Mouse (Mus musculus) urinary bladder, adult 18-20 months (tissue): Measurements from ENCODE around the gene Lamtor4.
A peak's percentile ranks its signal among the peaks of the same experiment; 100 is the strongest.
"Not testable (repeated sequence)": the region's sequence is repeated elsewhere in the genome, so short reads cannot be mapped to it uniquely, and the experiment has no call there.

Experiments
- DNase-seq, 2 experiments: peaks; one replicate each; pipeline ENCODE4 v3.0.0; 2022; ENCODE audit warnings: low spot score in 2 of 2, mixed read lengths in 2 of 2

Gene Lamtor4

DNA sequence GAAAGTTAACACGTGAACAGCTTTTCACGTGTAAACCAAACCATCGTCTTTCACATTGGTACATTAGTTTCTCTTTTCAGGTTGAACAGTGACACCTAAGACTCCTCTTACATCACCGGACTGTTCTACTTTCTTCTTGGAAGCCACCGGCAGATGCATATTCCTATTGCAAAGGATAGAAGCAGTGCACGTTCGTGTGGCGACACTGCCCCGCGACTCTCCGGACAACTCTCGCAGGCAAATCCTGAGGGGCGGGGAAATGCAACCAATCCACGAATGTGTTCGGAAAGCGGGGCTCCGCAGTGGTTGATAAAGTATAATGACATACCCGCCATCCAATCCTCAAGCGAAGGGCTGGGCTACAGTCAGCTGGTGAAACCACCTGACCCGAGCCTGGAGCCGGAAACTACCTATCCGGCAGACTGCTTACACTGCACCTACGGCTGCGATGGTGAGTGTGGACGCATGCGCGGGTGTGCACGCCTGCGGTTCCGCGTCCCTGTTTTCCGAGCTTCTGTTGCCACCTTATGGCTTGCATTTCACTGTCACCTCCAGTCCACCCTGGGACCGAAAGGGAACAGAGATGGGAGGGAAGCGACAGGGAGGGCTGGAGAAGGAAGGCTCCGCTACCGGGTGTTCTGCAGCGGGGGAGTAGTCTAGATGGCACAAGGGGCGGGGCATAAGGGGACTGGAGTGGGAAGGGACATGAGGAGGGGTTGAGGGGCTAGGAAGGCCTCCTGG is at the start of gene Lamtor4:
Gene Lamtor4 (plus strand): TSS at position 130 of the 741 bp plus-strand sequence.
- DNase-seq = peak; percentile 82 to 95

DNA sequence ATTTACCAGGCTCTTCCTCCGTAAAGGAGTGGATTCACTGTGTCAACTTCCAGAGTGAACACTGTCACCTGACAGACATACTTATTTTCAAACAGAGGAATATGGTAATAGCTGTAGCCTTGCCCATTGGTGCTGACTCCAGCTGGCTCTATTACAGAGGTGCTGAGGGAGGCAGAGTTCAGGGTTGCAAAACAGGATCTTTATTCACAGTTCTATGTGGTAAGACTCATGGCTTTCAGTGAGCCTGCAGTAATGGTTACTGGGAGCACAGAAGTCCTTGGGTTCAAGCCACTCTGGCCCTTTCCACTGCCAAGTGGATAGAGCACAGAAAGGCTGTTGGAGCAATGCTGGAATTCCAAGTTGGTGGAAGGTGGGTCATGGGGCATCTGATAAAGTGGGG is 48.0 kb upstream of the Lamtor4 start:
- DNase-seq = no peak

DNA sequence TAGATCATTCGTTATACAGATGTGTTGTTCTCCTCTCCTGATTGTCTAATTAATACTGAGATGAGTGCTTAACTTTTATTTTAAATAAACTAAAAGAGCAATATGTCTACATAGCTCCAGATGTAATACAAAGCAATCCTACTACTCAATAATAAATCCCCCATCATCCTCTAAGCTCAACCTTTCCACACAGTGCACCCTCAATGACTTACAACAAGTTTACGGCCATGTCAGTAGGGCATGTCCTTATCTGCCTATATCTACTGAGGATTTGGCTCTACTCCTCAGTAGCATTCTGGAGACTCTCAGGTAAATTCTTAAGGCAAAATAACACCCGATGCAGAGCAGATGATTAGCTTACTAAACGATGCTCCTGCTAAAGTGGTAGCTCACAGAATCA is 47.4 kb upstream of the Lamtor4 start:
- DNase-seq = no peak

DNA sequence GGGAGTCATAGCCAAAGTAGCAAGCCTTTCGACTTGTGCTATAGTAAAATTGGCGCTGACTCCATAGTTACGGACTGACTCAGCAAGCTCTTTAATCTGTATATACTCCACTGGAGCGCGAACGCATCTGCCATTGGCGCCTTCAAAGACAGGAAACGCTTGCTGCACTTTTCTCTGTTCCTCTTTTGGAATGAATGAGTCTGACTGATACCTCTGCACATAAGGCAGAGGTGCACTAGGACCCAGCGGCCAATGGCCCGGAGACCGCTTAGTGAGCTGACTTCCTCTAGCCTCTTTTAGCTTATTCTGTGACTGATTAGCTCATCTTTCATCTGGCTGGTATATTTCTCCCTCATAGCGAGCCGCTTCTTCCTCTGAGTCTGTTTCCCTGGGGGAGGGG is 38.6 kb upstream of the Lamtor4 start:
- DNase-seq = not testable (repeated sequence)

DNA sequence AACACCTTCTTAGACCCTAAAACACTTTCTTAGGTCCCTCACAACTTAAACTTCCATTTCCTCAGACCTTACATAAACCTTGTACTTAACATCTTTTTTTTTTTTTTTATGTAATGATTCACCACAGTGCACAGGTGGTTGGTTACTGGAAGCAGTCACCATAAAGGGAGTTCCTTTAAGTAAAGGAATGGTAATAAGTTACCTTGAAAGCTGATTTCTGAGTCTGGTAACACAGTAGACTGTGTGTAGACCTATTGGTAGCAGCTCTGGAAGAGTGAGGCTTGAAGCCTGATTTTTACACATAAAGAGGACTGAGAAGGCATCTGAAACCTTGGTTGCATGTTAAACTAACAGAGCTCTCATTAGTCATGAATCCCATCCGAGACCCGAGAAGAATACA is 35.4 kb upstream of the Lamtor4 start:
- DNase-seq = no peak

DNA sequence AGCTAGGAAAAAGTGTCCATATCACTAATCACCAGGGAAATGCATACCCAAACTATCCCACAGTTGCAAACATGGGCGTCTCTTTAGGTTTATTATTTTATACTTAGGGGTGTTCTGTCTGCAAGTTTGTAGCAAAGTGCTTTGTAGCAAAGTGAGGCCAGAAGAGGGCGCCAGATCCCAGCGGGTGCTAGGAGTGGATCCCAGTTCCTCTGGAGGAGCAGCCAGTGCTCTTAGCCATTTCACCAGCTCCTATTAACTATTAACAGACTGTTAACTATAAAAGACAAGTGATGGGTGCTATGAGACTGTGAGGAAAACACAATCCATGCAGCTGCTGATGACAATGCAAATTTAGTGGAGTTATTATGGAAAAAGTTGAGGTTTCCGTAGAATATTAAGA is 33.2 kb upstream of the Lamtor4 start:
- peak; percentile 71 to 87 for DNase-seq

DNA sequence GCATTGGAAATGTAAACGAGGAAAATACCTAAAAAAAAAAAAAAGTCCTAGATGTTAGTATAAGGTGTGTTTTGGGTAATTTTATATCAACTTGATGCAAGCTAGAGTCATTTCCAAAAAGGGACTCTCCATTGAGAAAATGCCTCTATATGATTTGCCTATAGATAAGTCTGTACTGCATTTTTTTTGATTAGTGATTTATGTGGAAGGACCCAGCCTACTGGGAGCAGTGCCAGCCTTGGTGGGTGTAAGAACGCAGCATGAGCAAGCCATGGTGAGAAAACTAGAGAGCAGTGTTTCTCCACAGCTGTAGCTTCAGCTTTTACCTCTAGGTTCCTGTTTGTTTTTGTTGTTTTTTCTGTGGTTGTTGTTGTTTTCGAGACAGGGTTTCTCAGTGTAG is 32.0 kb upstream of the Lamtor4 start:
- no peak for DNase-seq

DNA sequence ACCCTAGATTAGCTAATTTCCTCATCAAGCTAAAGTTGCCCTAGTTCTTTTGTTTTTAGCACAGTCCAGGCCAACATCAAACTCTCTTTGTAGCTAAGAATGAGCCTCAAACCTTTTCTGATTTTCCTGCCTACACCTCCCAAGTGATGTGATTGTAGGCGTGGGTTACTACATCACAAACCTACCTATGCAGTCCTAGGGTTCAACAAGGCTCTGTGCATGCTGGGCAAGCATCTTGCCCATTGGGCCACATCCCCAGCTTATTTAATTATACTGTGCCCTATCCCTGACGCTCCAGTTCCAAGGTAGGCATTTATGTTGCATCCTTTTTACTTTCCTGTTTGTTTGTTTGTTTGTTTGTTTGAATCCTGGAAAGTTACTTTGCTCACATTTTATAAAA is 29.6 kb upstream of the Lamtor4 start, which contains the start of gene Nxpe5:
Gene Nxpe5 (plus strand): TSS at position 199 of the 400 bp plus-strand sequence.
- DNase-seq = no peak

DNA sequence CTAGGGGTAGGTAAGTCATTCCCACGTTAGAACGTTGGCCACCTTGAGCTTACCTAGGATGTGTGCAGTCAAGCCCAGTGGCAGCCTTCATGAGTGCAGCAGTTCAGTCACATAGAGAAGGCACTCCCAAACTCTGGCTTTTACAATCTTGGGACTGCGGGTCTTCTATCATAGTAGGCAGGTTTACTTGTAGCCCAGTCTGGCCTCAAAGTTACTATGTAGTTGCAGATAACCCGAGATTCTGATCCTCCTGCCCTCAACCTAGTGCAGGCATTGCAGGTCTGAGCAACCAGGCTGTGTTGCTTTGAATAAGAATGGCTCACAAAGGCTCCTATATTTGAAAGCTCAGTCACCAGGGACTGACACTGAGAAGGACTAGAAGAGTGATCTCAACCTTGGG is 28.8 kb upstream of the Lamtor4 start:
- no peak for DNase-seq

DNA sequence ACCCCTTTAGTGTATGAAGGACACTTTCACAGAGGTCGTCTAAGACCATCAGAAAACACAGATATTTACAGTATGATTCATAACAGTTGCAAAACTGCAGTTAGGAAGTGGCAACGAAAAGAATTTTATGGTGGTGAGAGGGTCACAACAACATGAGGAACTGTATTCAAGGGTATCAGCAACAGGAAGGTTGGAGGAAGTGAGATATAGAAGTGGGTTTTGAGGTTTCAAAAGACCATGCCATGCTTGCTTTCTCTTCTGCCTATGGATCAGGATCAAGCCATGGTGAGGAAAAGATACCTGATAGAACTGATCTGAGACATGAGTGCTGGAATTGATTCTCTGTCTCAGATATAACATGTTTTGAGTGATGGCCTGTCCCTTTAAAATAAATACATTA is 27.9 kb upstream of the Lamtor4 start:
- DNase-seq = no peak

DNA sequence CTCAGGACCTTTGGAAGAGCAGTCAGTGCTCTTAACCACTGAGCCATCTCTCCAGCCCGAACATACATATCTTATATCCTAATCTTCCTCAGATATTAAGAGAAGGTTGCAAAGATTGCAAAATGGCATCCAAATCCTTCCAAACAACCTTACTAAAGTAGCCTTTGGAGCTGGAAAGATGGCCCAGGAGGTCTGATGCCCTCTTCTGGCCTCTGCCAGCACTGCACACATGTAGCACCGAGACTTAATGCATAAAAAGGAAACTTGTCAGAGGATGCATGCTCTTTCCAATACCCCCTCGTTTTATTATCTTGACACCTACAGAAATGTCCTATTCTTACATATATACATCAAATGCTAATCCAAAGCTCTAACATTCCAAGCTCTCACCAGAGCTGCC is 27.3 kb upstream of the Lamtor4 start:
- no peak for DNase-seq

DNA sequence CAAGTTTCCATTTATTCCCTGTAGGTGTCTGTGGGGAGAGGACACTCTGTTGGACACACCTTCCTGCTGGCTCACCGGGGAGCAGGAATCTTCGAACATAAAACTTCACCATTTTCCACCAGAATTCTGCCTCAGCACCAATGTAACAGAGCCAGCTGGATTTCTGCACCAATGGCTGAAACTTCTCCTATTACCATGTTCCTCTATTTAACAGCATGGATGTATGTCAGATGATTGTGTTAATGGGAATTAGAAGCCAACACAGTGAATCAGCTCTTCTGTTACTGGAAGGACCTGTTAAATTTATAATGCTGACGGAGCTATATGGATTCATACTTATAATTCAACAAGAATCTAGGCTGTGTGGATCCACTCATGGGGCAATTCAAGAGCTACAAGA is 25.8 kb upstream of the Lamtor4 start:
- DNase-seq = no peak

DNA sequence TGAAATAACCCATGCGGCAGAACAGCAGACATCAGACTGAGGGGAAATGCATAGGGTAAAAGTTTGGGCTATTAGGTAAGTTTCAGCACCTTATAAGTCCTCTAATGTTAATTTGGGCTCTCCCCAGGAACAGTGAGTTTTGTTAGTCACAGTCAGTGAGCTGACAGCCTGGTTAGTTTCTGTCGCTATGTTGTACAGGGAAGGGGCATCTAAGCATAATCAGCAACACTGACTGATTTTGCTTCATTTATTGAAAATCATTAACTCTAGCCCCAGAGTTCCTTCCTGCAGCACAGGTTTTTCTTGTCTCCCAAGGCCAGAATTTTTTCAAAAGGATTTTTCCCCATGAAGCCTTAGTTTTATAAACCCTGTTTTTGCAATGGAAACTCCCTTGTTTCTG is 21.5 kb upstream of the Lamtor4 start:
- no peak for DNase-seq

DNA sequence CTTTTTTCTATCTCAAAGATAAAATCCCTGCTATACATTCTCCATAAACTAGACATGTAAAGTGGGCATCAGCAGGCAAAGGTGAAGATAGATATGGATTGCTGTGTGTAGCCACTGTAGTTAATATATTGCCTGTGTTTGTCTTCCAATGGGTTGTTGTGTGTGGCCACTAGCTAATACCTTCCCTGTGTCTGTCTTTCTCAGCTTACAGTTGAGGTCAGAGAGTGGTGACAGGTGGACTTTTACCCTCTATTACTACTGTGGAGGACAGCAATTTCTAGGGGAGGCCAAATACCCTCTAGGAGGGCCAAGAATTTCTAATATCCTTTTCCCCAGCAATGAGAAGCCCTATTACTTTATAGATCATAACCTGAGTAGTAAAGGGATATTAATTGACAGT is 21.1 kb upstream of the Lamtor4 start:
- no peak for DNase-seq

DNA sequence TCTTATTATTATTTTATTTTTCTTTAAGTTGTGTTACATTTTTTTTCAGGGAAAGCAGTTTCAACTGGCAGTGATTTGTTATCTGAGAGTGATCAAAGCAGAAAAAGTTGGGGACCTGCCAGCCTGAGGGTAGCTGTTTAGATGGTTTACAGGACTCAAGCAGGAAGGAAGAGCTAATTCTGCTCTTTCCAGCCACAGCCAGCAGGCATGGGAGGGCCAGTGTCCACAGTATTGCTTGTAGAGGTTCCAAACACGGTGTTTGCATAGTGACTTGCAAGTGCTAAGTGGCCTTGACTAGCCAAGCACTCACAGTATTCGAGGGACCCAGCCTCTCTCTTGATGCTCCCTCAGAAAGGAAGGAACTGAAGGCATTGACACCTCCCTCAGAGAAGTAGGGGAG is 13.8 kb upstream of the Lamtor4 start:
- DNase-seq = no peak

DNA sequence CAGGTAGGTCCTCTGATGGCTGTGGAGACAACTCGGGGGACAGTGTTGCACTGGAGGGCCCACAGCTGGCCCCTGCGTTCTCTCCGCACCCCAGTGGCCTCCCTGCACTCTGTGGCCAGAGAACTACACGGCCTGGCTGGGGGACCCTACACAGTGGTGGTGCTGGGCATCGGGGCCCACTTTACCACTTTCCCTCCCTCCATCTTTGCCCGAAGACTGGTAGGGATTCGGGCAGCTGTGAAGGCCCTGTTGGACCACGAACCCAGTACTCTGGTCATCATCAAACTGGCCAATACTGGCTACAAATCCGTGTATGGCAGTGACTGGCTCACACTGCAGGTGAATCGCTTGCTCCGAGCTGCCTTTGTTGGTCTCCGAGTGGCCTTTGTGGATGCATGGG is 4.1 kb upstream of the Lamtor4 start:
- no peak for DNase-seq

DNA sequence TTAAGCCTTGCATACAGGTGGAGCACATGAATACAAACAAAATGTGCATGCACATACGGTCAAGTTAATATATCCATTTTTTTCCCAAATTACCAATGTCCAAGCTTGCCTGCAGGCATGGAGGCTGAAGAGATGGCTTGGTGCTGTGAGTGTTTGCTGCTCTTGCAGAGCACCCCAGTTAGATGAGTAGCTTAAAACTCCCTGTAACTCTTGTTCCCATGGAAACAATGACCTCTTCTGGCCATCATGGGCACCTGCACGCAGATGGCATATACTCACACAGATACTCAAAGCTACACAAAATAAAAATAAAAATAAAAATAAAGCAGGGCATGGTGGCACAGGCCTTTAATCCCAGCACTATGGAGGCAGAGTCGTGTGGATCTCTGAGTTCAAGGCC is 2.2 kb upstream of the Lamtor4 start:
- no peak for DNase-seq

DNA sequence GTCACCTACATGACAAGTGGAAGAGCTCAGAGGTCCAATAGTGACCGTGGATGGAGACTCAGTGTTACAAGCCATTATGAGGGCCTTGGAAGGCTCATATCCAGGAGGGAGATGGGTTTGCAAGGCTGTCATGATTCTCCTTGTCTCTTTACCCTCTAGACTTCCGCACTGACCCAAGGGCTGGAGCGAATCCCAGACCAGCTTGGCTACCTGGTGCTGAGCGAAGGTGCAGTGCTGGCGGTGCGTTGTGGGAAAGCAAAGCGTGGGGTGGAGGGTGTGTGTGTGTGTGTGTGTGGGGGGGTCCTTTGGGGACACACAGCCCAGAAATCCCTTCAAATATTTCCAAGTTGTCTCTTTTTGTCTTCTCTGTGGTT is 799 bp downstream of the Lamtor4 start:
- no peak for DNase-seq

DNA sequence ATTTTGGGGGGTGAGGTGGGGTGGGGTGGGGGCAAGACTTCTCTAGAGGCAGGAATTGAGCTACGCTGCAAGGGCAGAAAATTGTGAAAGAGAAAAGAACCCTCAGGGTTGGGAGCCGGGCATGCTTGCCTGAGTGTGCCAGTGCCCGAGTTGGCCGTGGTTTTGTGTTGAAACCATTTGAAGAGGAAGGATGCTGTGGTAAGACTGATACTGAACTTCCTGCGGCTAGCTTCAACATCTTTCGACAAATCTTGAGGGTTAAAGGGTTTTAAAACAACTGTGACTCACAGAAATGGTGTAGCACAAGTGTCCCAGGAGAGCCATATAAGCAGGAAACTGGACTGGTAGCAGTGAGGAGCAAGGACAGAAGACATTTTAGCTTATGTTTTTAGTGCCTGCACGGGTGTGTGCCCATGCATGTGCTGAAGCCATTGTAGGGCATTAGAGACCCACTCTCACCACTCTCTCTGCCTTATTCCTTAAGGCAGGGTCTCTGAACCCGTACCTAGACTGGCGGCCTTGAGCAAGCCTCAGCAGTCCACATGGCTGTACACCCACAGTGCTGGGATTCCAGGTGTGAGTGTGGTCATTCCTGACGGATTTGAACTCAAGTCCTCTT is 1.8 kb downstream of the Lamtor4 start:
- DNase-seq = no peak

DNA sequence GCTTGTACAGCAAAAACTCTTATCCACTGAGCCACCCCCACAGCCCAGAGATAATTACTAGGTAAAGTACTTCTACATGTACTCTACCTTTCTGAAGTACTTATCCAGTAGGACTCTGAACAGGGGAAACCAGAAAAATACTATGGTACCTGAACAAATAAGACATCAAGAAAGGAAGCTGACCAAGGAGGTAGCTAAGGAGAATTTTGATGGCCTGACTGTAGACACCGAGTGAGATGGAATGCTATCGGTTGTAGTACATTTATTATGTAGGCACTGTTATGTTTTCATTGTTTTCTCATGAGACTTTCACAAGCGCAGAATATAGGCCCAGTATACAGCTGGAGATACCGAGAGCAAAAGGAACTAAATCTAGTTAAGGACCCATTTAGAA is 2.3 kb downstream of the Lamtor4 start:
- DNase-seq = no peak

DNA sequence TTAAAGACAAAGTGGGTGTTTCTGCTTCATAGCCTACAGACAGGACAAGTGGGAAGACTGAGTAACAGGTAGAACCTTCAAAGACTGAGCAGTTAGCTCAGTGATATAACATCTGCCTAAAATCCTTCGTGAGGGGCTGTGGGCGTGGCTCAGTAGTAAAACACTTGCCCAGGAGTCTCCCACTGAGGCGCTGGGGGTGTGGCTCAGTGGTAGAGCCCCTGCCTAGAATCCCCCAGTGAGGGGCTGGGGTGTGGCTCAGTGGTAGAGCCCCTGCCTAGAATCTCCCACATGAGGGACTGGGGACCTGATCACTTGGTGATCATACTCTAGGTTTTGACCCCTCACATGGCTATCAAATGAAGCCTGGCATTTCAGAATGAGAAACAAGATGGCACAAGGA is 2.8 kb downstream of the Lamtor4 start:
- no peak for DNase-seq

DNA sequence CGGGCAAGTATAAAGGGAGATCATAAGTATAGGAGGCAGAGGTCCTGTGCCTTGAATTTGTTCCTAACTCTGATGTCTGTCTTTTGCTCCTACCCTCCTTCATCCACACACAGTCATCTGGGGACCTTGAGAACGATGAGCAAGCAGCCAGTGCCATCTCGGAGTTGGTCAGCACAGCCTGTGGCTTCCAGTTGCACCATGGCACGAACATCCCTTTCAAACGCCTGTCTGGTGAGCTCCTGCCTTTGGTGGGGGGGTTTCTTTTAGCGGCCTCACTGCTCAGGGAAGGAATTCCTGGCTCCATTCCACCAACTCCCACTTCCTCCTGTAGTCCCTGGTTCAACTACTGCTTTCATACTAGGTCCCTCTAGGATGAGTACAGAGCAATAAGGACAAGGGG is 3.3 kb downstream of the Lamtor4 start:
- no peak for DNase-seq

DNA sequence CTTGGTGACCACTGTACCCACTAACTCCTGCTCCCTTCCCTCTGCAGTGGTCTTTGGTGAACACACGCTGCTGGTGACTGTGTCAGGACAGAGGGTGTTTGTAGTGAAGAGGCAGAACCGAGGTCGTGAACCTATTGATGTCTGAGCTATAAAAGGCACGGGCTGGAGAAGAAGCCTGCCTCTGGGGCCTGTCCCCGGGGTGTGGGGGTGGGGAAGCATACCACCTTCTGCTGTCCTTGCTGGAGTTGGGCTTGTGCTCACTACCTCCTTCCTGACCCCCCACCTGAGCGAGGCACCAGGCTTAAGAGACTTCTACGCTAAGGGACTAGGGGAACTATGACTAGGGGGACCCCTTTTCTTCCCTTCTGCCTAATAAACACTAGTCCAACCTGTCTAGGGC is 3.7 kb downstream of the Lamtor4 start:
- DNase-seq = no peak

DNA sequence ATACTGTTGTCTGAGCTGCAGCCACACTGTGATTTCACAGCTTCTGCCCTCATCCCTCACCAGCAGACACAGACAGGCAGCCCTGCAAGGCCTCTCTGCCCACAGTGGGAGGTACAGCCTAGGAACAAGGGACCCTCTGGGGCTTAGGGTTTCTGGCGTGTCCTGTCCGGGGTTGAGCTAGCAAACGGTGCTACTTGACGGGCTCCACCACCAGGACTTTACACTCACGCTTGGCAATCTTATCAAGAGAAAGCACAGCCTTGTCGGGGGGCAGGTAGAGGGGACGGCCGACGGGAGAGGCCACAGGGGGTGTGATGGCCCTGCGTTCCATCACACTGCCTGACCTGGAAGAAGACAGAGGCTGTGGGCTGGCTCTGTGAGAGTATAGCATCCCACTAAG is 4.8 kb downstream of the Lamtor4 start:
- no peak for DNase-seq
